7 mouse cellular contexts compared by ENCODE assay signal in the genomic region with DNA sequence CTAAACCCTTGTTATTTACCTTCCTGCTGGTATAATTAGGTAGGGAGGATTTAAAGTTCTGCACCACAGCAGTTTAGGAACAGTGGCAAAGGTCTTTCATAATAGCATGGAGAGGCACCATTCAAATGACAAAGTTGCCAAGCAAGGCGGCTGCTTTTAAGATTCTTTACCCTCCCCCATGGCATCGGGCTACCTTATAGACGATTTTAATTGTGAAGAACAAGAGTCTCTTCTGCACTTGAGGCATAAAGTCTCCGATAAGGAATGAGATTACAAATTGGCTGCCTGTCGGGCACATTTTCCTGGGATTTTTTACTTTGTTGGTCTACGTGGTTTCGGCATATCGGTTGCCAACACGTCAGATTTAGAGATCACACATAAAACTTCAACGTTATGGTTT. TPM values are rescaled to one million over a fixed set of nuclear protein-coding genes. Genes with fewer than 3 reads are reported as not detected.
A peak's percentile ranks its signal among the peaks of the same experiment; 100 is the strongest.
DNase-seq lines count a peak whose midpoint lies in the region; ATAC-seq and TF ChIP-seq lines count a peak whose summit lies in the region.

No protein-coding gene starts in this region.

- H3K9me3 ChIP-seq in lung, embryonic 15.5 days, result no peaks in the 10 kb centered on the region
- no peaks in the 10 kb centered on the region for H3K9me3 ChIP-seq in forebrain, embryonic 12.5 days
- H3K9me3 ChIP-seq in liver, embryonic 13.5 days (replicated peaks), result no peaks in the 10 kb centered on the region
- H3K9me3 ChIP-seq in stomach, postnatal 0 days (ENCODE audit: control insufficient read depth, low read length), result no peaks in the 10 kb centered on the region

- H3K9ac ChIP-seq in lung, embryonic 15.5 days, result peak overlapping the region; percentile 84
- peak overlapping the region; percentile 99; the same call in 1 of the 2 replicates for H3K9ac ChIP-seq in forebrain, embryonic 12.5 days
- peak overlapping the region; percentile 89; the same call in 1 of the 2 replicates for H3K9ac ChIP-seq in liver, embryonic 13.5 days
- peak overlapping the region; percentile 84 for H3K9ac ChIP-seq in stomach, postnatal 0 days (ENCODE audit: low read length)

- H3K4me2 ChIP-seq in lung, embryonic 15.5 days, result peak overlapping the region; percentile 66
- H3K4me2 ChIP-seq in forebrain, embryonic 12.5 days, result peak overlapping the region; percentile 68
- H3K4me2 ChIP-seq in liver, embryonic 13.5 days, result peak overlapping the region; percentile 94
- peak overlapping the region; percentile 74 for H3K4me2 ChIP-seq in stomach, postnatal 0 days (replicated peaks; ENCODE audit: low read depth)

- intact Hi-C loops in gastrocnemius, postnatal 36 days (cut with DNase I), result loop anchor here (10.0 kb wide), 1 partner anchor 92 kb away; no protein-coding TSS in a partner anchor

- no peak for ATAC-seq in lung, embryonic 15.5 days (ENCODE audit: borderline replicate concordance, extremely low read depth, low FRiP score, low TSS enrichment)
- no peak for ATAC-seq in forebrain, embryonic 12.5 days (ENCODE audit: low FRiP score)
- no peak for ATAC-seq in liver, embryonic 13.5 days (ENCODE audit: low read depth)
- ATAC-seq in stomach, postnatal 0 days (ENCODE audit: low FRiP score, low TSS enrichment), result no peak

- 21% methylated on average over 10 of the region's 10 CpGs for WGBS in lung, embryonic 15.5 days
- 17% methylated on average over 10 of the region's 10 CpGs for WGBS in forebrain, embryonic 12.5 days
- WGBS in liver, embryonic 13.5 days (ENCODE audit: insufficient replicate concordance), result 67% methylated on average over 10 of the region's 10 CpGs
- WGBS in stomach, postnatal 0 days, result 20% methylated on average over 10 of the region's 10 CpGs

- H3K36me3 ChIP-seq in lung, embryonic 15.5 days, result no peaks in the 10 kb centered on the region
- H3K36me3 ChIP-seq in forebrain, embryonic 12.5 days (replicated peaks), result no peaks in the 10 kb centered on the region
- H3K36me3 ChIP-seq in liver, embryonic 13.5 days, result no peaks in the 10 kb centered on the region
- no peaks in the 10 kb centered on the region for H3K36me3 ChIP-seq in stomach, postnatal 0 days (ENCODE audit: control insufficient read depth, insufficient read depth, low read length)

- peak overlapping the region; percentile 100 for H3K27ac ChIP-seq in lung, embryonic 15.5 days
- peak overlapping the region; percentile 100 for H3K27ac ChIP-seq in forebrain, embryonic 12.5 days
- H3K27ac ChIP-seq in liver, embryonic 13.5 days, result peak overlapping the region; percentile 99
- peak overlapping the region; percentile 99 for H3K27ac ChIP-seq in stomach, postnatal 0 days (replicated peaks)

- TF ChIP-seq CTCF in stomach, postnatal 0 days (IDR thresholded peaks at IDR 0.05; ENCODE audit: low read depth), result no peak

- peak overlapping the region; percentile 99 for H3K4me3 ChIP-seq in lung, embryonic 15.5 days
- peak overlapping the region; percentile 96 for H3K4me3 ChIP-seq in forebrain, embryonic 12.5 days (replicated peaks)
- H3K4me3 ChIP-seq in liver, embryonic 13.5 days (replicated peaks), result peak overlapping the region; percentile 97; the same call in 1 of the 2 replicates
- H3K4me3 ChIP-seq in stomach, postnatal 0 days (ENCODE audit: low read depth, low read length), result peak overlapping the region; percentile 92

- peaks cover 15% of the 10 kb centered on the region for H3K4me1 ChIP-seq in lung, embryonic 15.5 days
- peaks cover 10% of the 10 kb centered on the region for H3K4me1 ChIP-seq in forebrain, embryonic 12.5 days
- H3K4me1 ChIP-seq in liver, embryonic 13.5 days (replicated peaks), result peaks cover 16% of the 10 kb centered on the region
- no peaks in the 10 kb centered on the region for H3K4me1 ChIP-seq in stomach, postnatal 0 days (replicated peaks; ENCODE audit: control insufficient read depth, insufficient read depth)

- H3K27me3 ChIP-seq in lung, embryonic 15.5 days, result no peaks in the 10 kb centered on the region
- no peaks in the 10 kb centered on the region for H3K27me3 ChIP-seq in forebrain, embryonic 12.5 days
- H3K27me3 ChIP-seq in liver, embryonic 13.5 days, result no peaks in the 10 kb centered on the region
- H3K27me3 ChIP-seq in stomach, postnatal 0 days (ENCODE audit: control insufficient read depth, insufficient read depth, low read length), result no peaks in the 10 kb centered on the region

- no peak for TF ChIP-seq EP300 in stomach, postnatal 0 days (optimal IDR thresholded peaks at IDR 0.05)

- no peak for DNase-seq in lung, postnatal 25 days (ENCODE audit: low spot score)
- no peak for DNase-seq in liver, embryonic 13.5 days
- peak; percentile 26 for DNase-seq in stomach, postnatal 0 days (ENCODE audit: low spot score)
- DNase-seq in ovary, adult 18-20 months (ENCODE audit: low spot score), result no peak
- no peak for DNase-seq in gastrocnemius, postnatal 36 days

RNA-seq across cellular contexts. Expression of gene Gsk3b, which starts 1.6 kb away (rescaled TPM):
- 51.1 and 52.7 TPM in 2 replicates for polyA plus RNA-seq in lung, embryonic 15.5 days (2015; fragmentation: Nextera tagmentation; extraction: Ambion mirVana)
- 116 and 129 TPM in 2 replicates for polyA plus RNA-seq in forebrain, embryonic 12.5 days (2016; fragmentation: Nextera tagmentation; extraction: Ambion mirVana)
- polyA plus RNA-seq in liver, embryonic 13.5 days (2015; fragmentation: Nextera tagmentation; extraction: Ambion mirVana), result 12.8 and 14.3 TPM in 2 replicates
- 28.1 and 28.4 TPM in 2 replicates for polyA plus RNA-seq in stomach, postnatal 0 days (2015; fragmentation: Nextera tagmentation; extraction: Ambion mirVana)
- 10 to 100 TPM; 48.5 to 55.5 TPM for total RNA-seq in gastrocnemius, postnatal 36 days (2021)
